Mouse (Mus musculus) small intestine, adult 2 months (tissue): ENCODE results near the gene Cmc1. TPM values are rescaled to one million over a fixed set of nuclear protein-coding genes. Genes with fewer than 3 reads are reported as not detected.

Experiments
- H3K27ac ChIP-seq: fragments of 200-500 bp; 2 replicates; pipeline ENCODE4 v1.5.1; 2012; ENCODE audit warnings: low read depth, low read length, control low read depth, inconsistent platforms; ENCODE audit not compliant: insufficient read depth
- H3K27me3 ChIP-seq: fragments of 200-500 bp; 2 replicates; pipeline ENCODE4 v1.6.1; 2012; ENCODE audit warnings: mild to moderate bottlenecking, moderate library complexity, low read length, inconsistent platforms; ENCODE audit not compliant: control insufficient read depth, insufficient read depth
- H3K36me3 ChIP-seq: fragments of 200-500 bp; 2 replicates; pipeline ENCODE4 v1.6.1; 2012; ENCODE audit warnings: mild to moderate bottlenecking, low read length, control low read depth, inconsistent platforms; ENCODE audit not compliant: control insufficient read depth, insufficient read depth
- H3K4me1 ChIP-seq: fragments of 200-500 bp; 2 replicates; pipeline ENCODE4 v1.6.1; 2012; ENCODE audit warnings: low read length, inconsistent platforms, mixed read lengths; ENCODE audit not compliant: control insufficient read depth, insufficient read depth, insufficient read length
- H3K4me3 ChIP-seq: fragments of 200-500 bp; 2 replicates; pipeline ENCODE4 v1.5.1; 2012; ENCODE audit warnings: low read depth, mild to moderate bottlenecking, control low read depth, inconsistent platforms, low read length, moderate library complexity
- CTCF ChIP-seq: fragments of 200-500 bp; IDR thresholded peaks from 2 replicates; pipeline ENCODE4 v1.5.1; 2012; ENCODE audit warnings: low read depth, mild to moderate bottlenecking, control low read depth, inconsistent platforms, low read length, moderate library complexity, mixed read lengths; ENCODE audit not compliant: insufficient replicate concordance, insufficient read length; ENCODE audit errors: extremely low read depth
- POLR2A ChIP-seq: fragments of 200-500 bp; IDR thresholded peaks from 2 replicates; pipeline ENCODE4 v1.6.1; 2012; ENCODE audit warnings: low read depth, mild to moderate bottlenecking, control low read depth, inconsistent platforms, low read length, moderate library complexity
- WGBS: fragments of 180-500 bp; shearing (Covaris S2); methylation state at CpG from one replicate; pipeline ENCODE4 v1.1.7; 2018; 5-methylcytosine and 5-hydroxymethylcytosine counted together
- polyA plus RNA-seq: library from polyadenylated mRNA; depleted of rRNA; stranded (reverse); fragments of >200 nt; gene quantifications from 2 replicates; pipeline ENCODE4 v1.2.3, GENCODE M21; 2012

Gene Cmc1
- polyA plus RNA-seq, 1 experiment: 0.39 TPM

DNA sequence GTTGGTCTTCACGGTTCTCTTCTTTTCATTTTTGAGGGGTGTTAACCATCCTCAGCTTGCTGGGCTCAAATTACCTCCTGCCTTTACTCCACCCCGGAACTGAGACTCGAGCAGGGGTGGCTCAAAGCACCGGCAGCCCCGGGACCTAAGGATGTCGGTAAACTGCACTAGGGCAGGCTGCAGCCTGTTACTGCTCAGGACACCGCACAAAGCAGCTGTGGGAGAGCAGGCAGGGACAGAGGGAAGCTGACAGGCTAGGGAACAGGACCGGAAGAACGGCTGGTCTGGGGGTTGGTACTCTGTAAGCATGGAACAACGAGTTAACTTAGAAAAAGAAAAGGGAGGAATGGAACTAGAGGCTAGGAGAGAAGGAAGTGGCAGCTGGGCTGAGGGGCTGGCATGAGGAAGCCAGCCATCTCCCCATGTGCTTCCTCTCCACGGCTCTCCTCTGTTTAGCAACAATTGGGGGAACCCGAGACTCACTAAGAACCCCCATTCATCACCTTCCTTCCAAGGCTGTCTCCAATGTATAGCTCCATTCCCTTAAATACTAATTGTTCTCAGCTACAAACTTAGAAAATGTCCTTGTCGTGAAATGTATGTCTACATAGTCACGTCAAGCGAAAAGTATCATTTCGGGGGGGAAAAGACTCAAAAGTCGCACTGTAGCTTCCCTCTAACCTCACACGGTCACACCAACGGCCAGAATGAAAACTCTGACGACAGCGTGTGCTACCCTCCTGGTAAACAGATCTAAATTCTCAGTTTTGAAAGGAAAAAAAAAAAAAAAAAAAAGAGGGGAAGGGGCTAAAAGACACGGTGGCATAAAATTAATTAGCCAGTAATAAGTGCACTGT is 67.2 kb downstream of the Cmc1 start:
- TF ChIP-seq CTCF: no peak
- no peak for TF ChIP-seq POLR2A

GRCm38 (mm10) chr9:118073358-118073757 is 76.6 kb downstream of the Cmc1 start:
- no peak overlapping the region for H3K4me3 ChIP-seq
- 84% methylated on average over 3 of the region's 3 CpGs for WGBS
- H3K4me1 ChIP-seq: no peaks in the 10 kb centered on the region
- TF ChIP-seq POLR2A: no peak
- H3K27ac ChIP-seq: no peak overlapping the region
- H3K27me3 ChIP-seq: no peaks in the 10 kb centered on the region
- H3K36me3 ChIP-seq: peaks cover 15% of the 10 kb centered on the region

More for the DNA sequence above, 67.2 kb downstream of the Cmc1 start:
- Histone ChIP-seq H3K27ac (no peak overlapping the region), H3K4me3 (peak overlapping the region; percentile 17; the same call in 1 of the 2 replicates), H3K36me3 (no peaks in the 10 kb centered on the region), H3K27me3 (no peaks in the 10 kb centered on the region), H3K4me1 (no peaks in the 10 kb centered on the region)
- WGBS: 52% methylated on average over 22 of the region's 22 CpGs

- Histone ChIP-seq H3K36me3 (peaks cover 19% of the 10 kb centered on the region), H3K4me3 (no peak overlapping the region), H3K27me3 (no peaks in the 10 kb centered on the region), H3K4me1 (no peaks in the 10 kb centered on the region), H3K27ac (no peak overlapping the region)
- 65% methylated on average over 5 of the region's 5 CpGs for WGBS
- TF ChIP-seq POLR2A: no peak
- no peak for TF ChIP-seq CTCF
Measured at GRCm38 (mm10) chr9:118072101-118072500, 77.9 kb downstream of the Cmc1 start.

GRCm38 (mm10) chr9:118071337-118071736 is 78.6 kb downstream of the Cmc1 start:
- TF ChIP-seq CTCF: no peak
- TF ChIP-seq POLR2A: no peak
- Histone ChIP-seq H3K27ac (no peak overlapping the region), H3K36me3 (peaks cover 22% of the 10 kb centered on the region), H3K4me1 (no peaks in the 10 kb centered on the region), H3K27me3 (no peaks in the 10 kb centered on the region), H3K4me3 (no peak overlapping the region)
- 84% methylated on average over 3 of the region's 3 CpGs for WGBS

DNA sequence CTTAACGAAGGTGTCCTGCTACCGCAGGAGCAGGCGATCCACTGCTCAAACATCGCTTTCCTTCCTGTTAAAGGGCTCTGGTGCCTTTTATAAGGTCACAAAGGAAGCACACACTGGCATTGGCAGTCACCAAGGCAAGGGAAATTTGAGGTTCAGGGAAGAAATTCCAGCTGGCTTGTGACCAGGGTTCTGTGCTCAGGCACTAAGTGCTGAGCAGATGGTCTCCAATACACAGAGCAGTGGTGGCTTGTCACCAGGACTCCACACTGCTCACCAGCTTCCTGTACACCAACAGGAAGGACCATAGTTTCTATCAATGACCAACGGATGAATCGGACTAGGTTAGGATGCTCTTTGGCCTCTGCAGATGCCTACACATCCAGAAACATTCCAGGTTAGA is 79.5 kb downstream of the Cmc1 start:
- WGBS: 88% methylated on average over 6 of the region's 6 CpGs
- Histone ChIP-seq H3K27ac (no peak overlapping the region), H3K4me3 (no peak overlapping the region), H3K36me3 (peaks cover 26% of the 10 kb centered on the region), H3K27me3 (no peaks in the 10 kb centered on the region), H3K4me1 (no peaks in the 10 kb centered on the region)
- TF ChIP-seq CTCF (no peak), POLR2A (no peak)

GRCm38 (mm10) chr9:118059101-118059500 is 90.9 kb downstream of the Cmc1 start:
- Histone ChIP-seq H3K4me3 (no peak overlapping the region), H3K36me3 (peaks cover 47% of the 10 kb centered on the region), H3K27me3 (no peaks in the 10 kb centered on the region), H3K27ac (no peak overlapping the region), H3K4me1 (no peaks in the 10 kb centered on the region)
- WGBS: 89% methylated on average over 3 of the region's 3 CpGs
- TF ChIP-seq POLR2A: no peak
- TF ChIP-seq CTCF: no peak

GRCm38 (mm10) chr9:118053286-118053685 is 96.7 kb downstream of the Cmc1 start:
- no peak overlapping the region for H3K4me3 ChIP-seq
- WGBS: 6% methylated on average over 1 of the region's 1 CpGs
- H3K27me3 ChIP-seq: no peaks in the 10 kb centered on the region
- H3K27ac ChIP-seq: no peak overlapping the region
- peaks cover 40% of the 10 kb centered on the region for H3K36me3 ChIP-seq
- TF ChIP-seq POLR2A (no peak), CTCF (no peak)
- H3K4me1 ChIP-seq: no peaks in the 10 kb centered on the region
